Mouse (Mus musculus) cerebellum, adult 11-12 months (tissue): ENCODE measurements around the gene Synj2.

Source experiments
- DNase-seq: peaks from one replicate; pipeline ENCODE4 v3.0.0; 2022

The Synj2 gene

DNA sequence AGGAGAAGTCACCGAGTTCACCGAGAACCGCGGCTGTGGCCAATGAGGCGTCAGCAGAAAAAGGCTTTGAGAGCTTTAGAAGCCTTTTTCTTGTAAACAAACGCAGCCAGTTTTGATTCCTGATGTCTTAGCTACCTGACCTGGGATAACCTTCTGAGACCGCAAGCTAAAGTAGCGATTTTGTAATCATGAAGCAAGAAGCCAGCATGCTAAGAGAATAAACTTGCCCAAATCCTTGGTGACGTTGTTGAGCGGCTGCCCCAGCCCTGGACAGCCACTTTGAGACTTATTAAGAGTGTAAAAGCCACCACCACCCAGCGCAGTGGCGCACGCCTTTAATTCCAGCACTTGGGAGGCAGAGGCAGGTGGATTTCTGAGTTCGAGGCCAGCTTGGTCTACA, 4.8 kb upstream of the Synj2 start:
- DNase-seq: no peak

DNA sequence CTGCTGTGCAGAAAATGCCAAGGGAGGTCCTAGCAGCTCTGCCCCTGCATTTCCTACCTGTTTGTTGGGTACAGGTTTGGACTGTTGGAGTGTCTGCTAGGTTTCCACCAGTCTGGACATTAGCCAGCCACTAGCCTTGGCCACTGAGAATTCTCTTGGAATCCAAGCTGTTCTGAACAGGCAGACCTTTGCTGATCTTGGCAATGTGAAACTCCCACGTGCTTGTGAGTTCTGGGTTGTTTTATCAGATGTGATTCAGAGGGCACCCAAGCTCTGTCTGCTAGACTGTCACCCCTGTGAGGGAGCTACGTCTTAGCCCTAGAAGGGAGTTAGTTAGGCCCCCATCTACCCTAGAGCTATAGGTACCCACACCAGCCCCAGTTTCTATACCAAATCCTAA, 3.6 kb upstream of the Synj2 start:
- DNase-seq: peak; percentile 64

DNA sequence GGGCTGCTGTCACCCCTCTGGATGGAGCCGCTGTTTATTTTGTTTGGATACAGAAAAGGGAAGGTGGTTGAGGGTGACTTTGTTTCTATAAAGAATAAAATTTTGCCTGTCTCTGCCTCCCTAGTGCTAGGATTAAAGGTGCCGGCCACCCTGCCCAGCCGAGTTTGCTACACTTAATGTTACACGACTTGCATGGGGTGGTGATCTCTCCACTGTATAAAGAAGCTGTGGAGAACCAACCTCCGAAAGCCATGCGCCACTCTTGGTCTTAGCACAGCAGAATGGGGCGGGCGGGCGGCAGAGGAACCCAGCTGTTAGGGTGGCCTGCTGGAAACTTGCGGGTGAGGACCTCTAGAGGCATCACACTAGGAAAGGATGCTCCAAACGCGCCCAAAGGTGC, 1.2 kb upstream of the Synj2 start:
- no peak for DNase-seq

DNA sequence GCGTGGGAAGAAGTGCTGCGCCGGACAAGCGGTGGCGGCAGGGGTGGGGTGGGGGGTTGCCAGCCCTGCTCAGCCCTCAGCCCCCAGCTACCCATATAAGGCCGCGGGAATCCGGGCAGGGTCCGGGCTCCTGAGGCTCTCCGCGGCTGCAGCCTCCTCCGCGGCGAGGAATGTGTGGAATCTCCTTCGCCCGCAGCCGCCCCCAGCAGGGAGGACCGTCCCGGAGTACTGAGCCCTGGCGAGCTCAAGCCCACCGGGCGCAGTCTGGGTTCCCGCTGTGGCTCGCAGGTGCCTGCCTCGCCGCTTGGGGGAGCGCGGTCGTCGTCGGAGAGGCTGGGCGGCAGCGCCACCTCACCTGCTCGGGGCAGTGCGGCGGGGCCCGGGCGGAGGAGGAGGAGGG, 288 bp upstream of the Synj2 start:
- DNase-seq: peak; percentile 69

DNA sequence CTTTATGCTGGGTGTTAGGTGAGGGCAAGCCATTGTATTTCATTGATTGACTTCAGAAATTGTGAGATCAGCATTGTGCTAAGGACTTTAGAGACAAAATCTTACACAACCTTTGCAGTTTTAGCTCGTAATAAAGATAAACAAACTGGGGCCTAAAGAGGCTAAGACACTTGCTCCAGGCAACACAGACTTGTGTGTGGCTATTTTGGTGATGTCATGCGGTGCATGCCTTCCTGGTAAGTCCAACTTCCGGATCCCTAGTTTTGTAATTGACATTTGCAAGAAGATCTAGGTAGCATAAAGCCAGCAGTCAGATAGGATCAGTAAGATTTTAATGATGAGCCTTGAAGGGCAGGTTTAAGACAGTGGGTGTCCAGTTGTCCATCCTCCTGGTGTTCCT, 1.1 kb downstream of the Synj2 start:
- no peak for DNase-seq

GRCm38 (mm10) chr17:5943053-5943452, 2.0 kb downstream of the Synj2 start:
- no peak for DNase-seq

DNA sequence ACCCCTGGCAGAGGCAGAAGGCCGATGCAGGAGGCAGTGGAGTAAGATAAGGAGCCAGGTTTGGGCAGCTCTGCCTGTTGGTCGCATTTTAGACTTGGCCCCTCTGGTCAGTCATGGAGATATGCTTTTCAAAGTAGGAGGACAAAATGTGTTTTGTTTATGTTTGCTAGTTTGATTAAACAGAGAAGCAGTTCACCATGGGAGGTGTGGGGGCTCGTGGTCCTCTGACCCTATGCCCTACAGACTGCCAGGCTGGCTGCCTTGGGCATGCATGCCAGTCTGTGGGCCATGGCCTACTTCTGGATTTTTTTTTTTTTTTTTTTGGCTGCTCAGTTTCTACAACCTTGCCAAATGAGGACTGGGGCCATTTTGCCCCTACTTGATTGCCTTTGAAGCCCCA, 6.0 kb downstream of the Synj2 start:
- DNase-seq: no peak

GRCm38 (mm10) chr17:5952455-5952854, 11.4 kb downstream of the Synj2 start:
- DNase-seq: no peak

- DNase-seq: no peak
Measured at GRCm38 (mm10) chr17:5956350-5957000, 15.4 kb downstream of the Synj2 start.

DNA sequence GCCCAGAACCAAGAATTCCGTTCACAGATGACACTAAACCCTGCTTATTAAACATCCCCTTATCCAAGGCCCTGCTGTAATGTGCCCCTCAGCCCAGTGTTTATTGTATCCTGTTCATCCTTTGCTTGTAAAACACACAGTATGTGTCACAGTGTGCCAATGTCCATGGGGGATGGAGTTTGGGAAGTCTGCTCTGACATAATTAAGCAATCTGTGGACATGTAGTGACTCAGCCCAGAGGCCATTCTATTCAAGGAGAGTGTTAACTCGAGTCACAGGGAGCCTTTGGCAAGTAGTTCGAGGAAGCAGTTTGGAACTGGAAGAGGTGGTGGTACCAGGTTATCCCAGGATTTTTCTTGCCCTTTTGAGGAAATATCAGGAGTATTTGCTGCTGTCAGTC, 16.0 kb downstream of the Synj2 start:
- no peak for DNase-seq

GRCm38 (mm10) chr17:5958229-5958628, 17.1 kb downstream of the Synj2 start:
- DNase-seq: no peak

GRCm38 (mm10) chr17:5958636-5959035, 17.6 kb downstream of the Synj2 start:
- DNase-seq: no peak

DNA sequence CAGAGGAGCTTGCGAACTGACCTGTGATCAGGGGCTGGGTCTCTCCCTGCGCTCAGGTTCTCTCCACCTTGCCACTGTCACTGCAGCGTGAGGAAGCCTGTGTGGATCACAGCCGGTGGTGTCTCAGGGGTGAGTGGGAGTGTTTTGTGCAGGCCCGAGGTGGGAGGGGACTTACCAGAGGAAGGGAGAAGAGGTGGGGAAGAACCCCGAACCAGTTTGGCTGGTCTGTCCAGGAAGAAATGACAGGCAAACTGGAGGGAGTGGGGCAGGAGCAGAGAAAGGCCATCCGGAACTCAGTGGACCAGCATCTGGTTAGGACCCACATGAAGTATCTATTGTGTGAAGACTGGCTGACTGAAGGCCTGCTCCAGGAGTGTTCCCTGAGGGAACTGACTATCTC, 18.0 kb downstream of the Synj2 start:
- DNase-seq: no peak

GRCm38 (mm10) chr17:5959802-5960201, 18.7 kb downstream of the Synj2 start:
- no peak for DNase-seq

- DNase-seq: no peak
Measured at GRCm38 (mm10) chr17:5963766-5964165, 22.7 kb downstream of the Synj2 start.

- DNase-seq: no peak
Measured at GRCm38 (mm10) chr17:5965084-5965781, 24.2 kb downstream of the Synj2 start.

GRCm38 (mm10) chr17:5966706-5967105, 25.6 kb downstream of the Synj2 start:
- no peak for DNase-seq

GRCm38 (mm10) chr17:5968562-5968961, 27.5 kb downstream of the Synj2 start:
- no peak for DNase-seq

- no peak for DNase-seq
Measured at GRCm38 (mm10) chr17:5969246-5969645, 28.2 kb downstream of the Synj2 start.

GRCm38 (mm10) chr17:5970298-5970821, 29.3 kb downstream of the Synj2 start:
- DNase-seq: no peak

GRCm38 (mm10) chr17:5973536-5973935, 32.5 kb downstream of the Synj2 start:
- DNase-seq: no peak

- DNase-seq: peak; percentile 53
Measured at GRCm38 (mm10) chr17:5975099-5975977, 34.3 kb downstream of the Synj2 start.

DNA sequence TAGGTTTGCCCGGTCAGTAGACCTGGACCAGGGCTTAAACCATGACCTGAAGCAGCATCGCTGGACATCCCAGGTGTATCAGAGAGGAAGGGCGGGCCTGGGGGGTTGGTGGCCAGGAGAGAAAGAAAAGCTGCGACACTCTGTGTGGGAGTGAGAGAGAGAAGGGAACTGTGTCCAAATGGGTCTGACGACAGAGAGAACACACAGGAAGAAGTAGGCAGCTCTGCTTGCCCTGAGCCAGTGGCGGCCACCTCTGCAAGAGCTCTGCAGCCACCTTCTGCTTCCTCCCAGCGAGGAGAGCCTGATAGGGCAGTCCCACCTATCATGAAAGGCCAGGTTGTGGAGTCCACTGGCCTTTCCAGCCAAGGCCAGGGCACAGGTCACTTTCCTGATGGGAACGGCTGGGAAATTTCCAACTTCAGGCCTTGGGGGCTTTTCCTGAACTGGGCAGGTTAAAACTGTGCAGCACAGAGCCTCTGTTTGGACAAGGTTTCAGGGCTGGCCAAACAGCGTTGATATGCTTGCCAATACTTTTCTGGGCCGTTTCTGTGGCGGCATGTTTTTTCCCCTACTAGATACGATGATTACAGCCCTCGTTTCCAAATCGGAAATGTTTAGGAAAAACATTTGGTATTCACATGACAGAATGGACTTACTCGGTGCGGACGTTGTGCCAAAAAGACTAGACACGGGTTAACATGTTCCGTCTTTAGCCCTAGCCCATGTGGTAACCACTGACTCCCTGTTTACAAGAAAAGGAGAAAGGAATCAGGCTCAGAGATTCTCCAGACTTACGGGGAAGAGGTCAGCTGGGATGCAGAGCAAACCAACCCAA, 35.4 kb downstream of the Synj2 start:
- DNase-seq: no peak
